Mouse (Mus musculus) adrenal gland, adult 10 weeks (tissue): ENCODE measurements around the gene Eif2b5. TPM values are rescaled to one million over a fixed set of nuclear protein-coding genes. Genes with fewer than 3 reads are reported as not detected.

Source experiments
- polyA plus RNA-seq: library from polyadenylated mRNA; stranded (reverse); fragments of 350-450 nt; fragmentation: Illumina TruSeq; extraction: RNeasy Lipid Tissue Mini Kit (QIAGEN cat#74804); gene quantifications from one replicate; pipeline ENCODE4 v1.2.3, GENCODE M21; 2014; ENCODE audit warnings: low read depth, low replicate concordance

Gene Eif2b5
- 12.4 TPM for polyA plus RNA-seq

GRCm38 (mm10) chr16:20498677-20499475 lies at the start of gene Eif2b5:
Gene Eif2b5 (plus strand): TSS chr16:20498817.

GRCm38 (mm10) chr16:20516726-20517201 lies 18.1 kb downstream of the Eif2b5 start, which contains the start of gene Dvl3:
Gene Dvl3 (plus strand): TSS chr16:20516982.

DNA sequence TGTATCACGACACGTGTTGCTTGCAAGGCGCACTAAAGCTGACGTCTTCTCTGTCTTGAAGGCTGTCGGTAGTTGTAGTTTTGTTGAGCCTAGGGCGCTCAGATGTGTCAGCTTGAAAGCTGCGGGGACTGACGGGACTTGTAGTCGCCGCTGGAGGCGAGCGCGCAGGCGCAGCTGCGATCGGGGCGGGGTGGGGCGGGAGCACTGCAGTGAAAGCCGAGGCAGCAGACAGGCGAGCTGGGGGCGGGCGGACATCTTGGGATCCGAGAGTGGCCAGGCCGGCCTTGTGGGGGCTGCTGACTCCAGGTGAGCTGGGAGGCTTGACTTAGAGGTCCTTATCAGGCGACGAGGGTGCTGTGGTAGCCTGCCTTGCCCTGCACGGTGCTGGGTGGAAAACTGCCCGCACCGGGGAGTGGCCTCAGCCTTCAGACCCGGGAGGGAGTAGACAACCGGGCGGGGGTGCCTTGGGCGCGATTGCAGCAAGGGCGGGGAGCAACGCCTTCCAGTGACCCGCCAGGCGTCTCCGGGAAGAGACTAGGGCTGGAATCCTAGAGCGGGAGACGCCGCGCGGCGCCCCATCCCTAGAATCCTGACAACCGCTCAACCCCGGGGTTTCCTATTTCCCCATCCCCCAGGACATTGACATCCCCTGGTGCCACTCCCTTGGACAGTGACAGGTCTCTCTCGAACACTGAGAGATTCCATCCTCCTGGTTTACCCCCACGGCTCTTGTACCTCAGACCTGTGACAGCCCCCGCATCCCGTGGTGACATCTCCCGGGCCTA lies 36.9 kb downstream of the Eif2b5 start, which contains the start of gene Ap2m1:
Gene Ap2m1 (plus strand): TSS at position 183 of the 785 bp plus-strand sequence.

GRCm38 (mm10) chr16:20548096-20548948 lies 49.7 kb downstream of the Eif2b5 start, which contains the start of gene Abcf3:
Gene Abcf3 (plus strand): TSS chr16:20548577.

Other genes starting within 250 kb of the Eif2b5 start
- 87.0 TPM for gene Parl, start 196.4 kb upstream of the Eif2b5 start, polyA plus RNA-seq
- not detected for gene Cyp2ab1, start 173.4 kb upstream of the Eif2b5 start, polyA plus RNA-seq
- gene Abcc5, start 72.4 kb upstream of the Eif2b5 start, polyA plus RNA-seq = 54.2 TPM
- 18.4 TPM for gene Dvl3, start 18.2 kb downstream of the Eif2b5 start, polyA plus RNA-seq
- gene Ap2m1, start 36.7 kb downstream of the Eif2b5 start, polyA plus RNA-seq = 132 TPM
- 17.7 TPM for gene Abcf3, start 49.8 kb downstream of the Eif2b5 start, polyA plus RNA-seq
- gene Vwa5b2, start 90.7 kb downstream of the Eif2b5 start, polyA plus RNA-seq = not detected
- gene Eef1akmt4, start 112.8 kb downstream of the Eif2b5 start, polyA plus RNA-seq = 1.1 TPM
- not detected for gene Gm49333, start 112.8 kb downstream of the Eif2b5 start, polyA plus RNA-seq
- gene Alg3, start 112.9 kb downstream of the Eif2b5 start, polyA plus RNA-seq = 8.6 TPM
- gene Camk2n2, start 122.5 kb downstream of the Eif2b5 start, polyA plus RNA-seq = 1.7 TPM
- gene Ece2, start 131.0 kb downstream of the Eif2b5 start, polyA plus RNA-seq = 2.4 TPM
- 113 TPM for gene Psmd2, start 152.8 kb downstream of the Eif2b5 start, polyA plus RNA-seq
- gene Eif4g1, start 169.5 kb downstream of the Eif2b5 start, polyA plus RNA-seq = 151 TPM
- 0.35 TPM for gene Fam131a, start 194.4 kb downstream of the Eif2b5 start, polyA plus RNA-seq
- 43.4 TPM for gene Polr2h, start 218.8 kb downstream of the Eif2b5 start, polyA plus RNA-seq
- gene Clcn2, start 218.9 kb downstream of the Eif2b5 start, polyA plus RNA-seq = 1.3 TPM
- gene Chrd, start 234.3 kb downstream of the Eif2b5 start, polyA plus RNA-seq = 1.2 TPM
- gene Thpo, start 235.7 kb downstream of the Eif2b5 start, polyA plus RNA-seq = not detected